Mouse (Mus musculus) heart, embryonic 14.5 days (tissue): ENCODE data around the gene Madcam1. TPM values are rescaled to one million over a fixed set of nuclear protein-coding genes. Genes with fewer than 3 reads are reported as not detected.

Source experiments
- ATAC-seq: fragments of 200-750 bp; cut with Nextera tagmentation; 2 replicates; pipeline ENCODE4 v1.8.0; 2017; ENCODE audit warnings: low read depth, moderate TSS enrichment; ENCODE audit not compliant: insufficient number of reproducible peaks, insufficient read depth, low FRiP score
- H3K27ac ChIP-seq, 2 experiments: fragments of 200-500 bp in 1 of 2; fragments of 300-500 bp in 1 of 2; sonication (generic) in 1 of 2; replicated peaks in 1 of 2; 2 replicates each; pipeline ENCODE4 v1.5.1; 2012 to 2014; ENCODE audit warnings: low read depth in 2 of 2, low read length in 2 of 2, control low read depth in 1 of 2, mild to moderate bottlenecking in 1 of 2, mixed read lengths in 1 of 2; ENCODE audit not compliant: control insufficient read depth in 1 of 2, insufficient read depth in 1 of 2
- H3K27me3 ChIP-seq: fragments of 300-500 bp; sonication (generic); 2 replicates; pipeline ENCODE4 v1.6.1; 2014; ENCODE audit warnings: mild to moderate bottlenecking, low read length, control low read depth; ENCODE audit not compliant: control insufficient read depth, insufficient read depth
- H3K36me3 ChIP-seq: fragments of 300-500 bp; sonication (generic); 2 replicates; pipeline ENCODE4 v1.6.1; 2014; ENCODE audit warnings: mild to moderate bottlenecking, control low read depth, low read length, mixed read lengths; ENCODE audit not compliant: control insufficient read depth, insufficient read depth
- H3K4me1 ChIP-seq, 2 experiments: fragments of 200-500 bp in 1 of 2; fragments of 300-500 bp in 1 of 2; sonication (generic) in 1 of 2; 2 replicates each; pipeline ENCODE4 v1.6.1; 2012 to 2014; ENCODE audit warnings: low read length in 2 of 2, control low read depth in 1 of 2, mixed read lengths in 1 of 2; ENCODE audit not compliant: control insufficient read depth in 2 of 2, insufficient read depth in 2 of 2
- H3K4me2 ChIP-seq: fragments of 300-500 bp; sonication (generic); 2 replicates; pipeline ENCODE4 v1.6.1; 2014; ENCODE audit warnings: mild to moderate bottlenecking, low read length
- H3K4me3 ChIP-seq, 2 experiments: fragments of 200-500 bp in 1 of 2; fragments of 300-500 bp in 1 of 2; sonication (generic) in 1 of 2; 2 replicates each; pipeline ENCODE4 v1.5.1; 2012 to 2014; ENCODE audit warnings: low read length in 2 of 2, mild to moderate bottlenecking in 2 of 2, control low read depth in 1 of 2, low read depth in 1 of 2, moderate library complexity in 1 of 2; ENCODE audit not compliant: control insufficient read depth in 1 of 2, insufficient read depth in 1 of 2
- H3K9ac ChIP-seq: fragments of 300-500 bp; sonication (generic); 2 replicates; pipeline ENCODE4 v1.6.1; 2014; ENCODE audit warnings: mild to moderate bottlenecking, low read length
- H3K9me3 ChIP-seq: fragments of 300-500 bp; sonication (generic); 2 replicates; pipeline ENCODE4 v1.6.1; 2016; ENCODE audit warnings: low read length, control low read depth; ENCODE audit not compliant: control insufficient read depth
- WGBS: fragments of 180-500 bp; shearing (Covaris S2); extraction: QIAGEN DNeasy Blood & Tissue Kit; methylation state at CpG from one replicate; pipeline ENCODE4 v1.1.7; 2014; 5-methylcytosine and 5-hydroxymethylcytosine counted together
- polyA plus RNA-seq: library from polyadenylated mRNA; unstranded; fragments of >200 nt; fragmentation: Nextera tagmentation; extraction: Ambion mirVana; gene quantifications from 2 replicates; pipeline ENCODE4 v1.2.1, GENCODE M21; 2014

Madcam1 gene
- polyA plus RNA-seq, 1 experiment from 2014 or later, result 1.00 TPM

- Histone ChIP-seq H3K27me3 (peaks cover 18% of the 10 kb centered on the region), H3K36me3 (no peaks in the 10 kb centered on the region), H3K9me3 (no peaks in the 10 kb centered on the region), H3K9ac (no peak overlapping the region), H3K4me1 (no peaks in the 10 kb centered on the region), H3K27ac (no peak overlapping the region), H3K4me3 (no peak overlapping the region), H3K4me2 (no peak overlapping the region)
- 76% methylated on average over 7 of the region's 7 CpGs for WGBS
- no peak for ATAC-seq
These were observed 11.6 kb upstream of the Madcam1 start for GRCm38 (mm10) chr10:79652789-79653188.

- no peaks in the 10 kb centered on the region for H3K9me3 ChIP-seq
- no peak overlapping the region for H3K4me2 ChIP-seq
- no peaks in the 10 kb centered on the region for H3K36me3 ChIP-seq
- no peak overlapping the region for H3K4me3 ChIP-seq
- ATAC-seq, result no peak
- H3K27me3 ChIP-seq, result peaks cover 18% of the 10 kb centered on the region
- WGBS, result 48% methylated on average over 1 of the region's 1 CpGs
- H3K4me1 ChIP-seq, result no peaks in the 10 kb centered on the region
- no peak overlapping the region for H3K9ac ChIP-seq
- H3K27ac ChIP-seq, result no peak overlapping the region
These were observed 9.4 kb upstream of the Madcam1 start for GRCm38 (mm10) chr10:79654946-79655395.

- no peak for ATAC-seq
- no peak overlapping the region for H3K9ac ChIP-seq
- H3K4me2 ChIP-seq, result no peak overlapping the region
- no peak overlapping the region for H3K27ac ChIP-seq
- H3K27me3 ChIP-seq, result peaks cover 15% of the 10 kb centered on the region
- no peaks in the 10 kb centered on the region for H3K36me3 ChIP-seq
- 22% methylated on average over 4 of the region's 4 CpGs for WGBS
- no peaks in the 10 kb centered on the region for H3K9me3 ChIP-seq
- H3K4me3 ChIP-seq, result no peak overlapping the region
- peaks cover 0 to 3% of the 10 kb centered on the region in 2 experiments; a peak in 1 of 4 replicates for H3K4me1 ChIP-seq
These were observed 5.5 kb upstream of the Madcam1 start for GRCm38 (mm10) chr10:79658829-79659228.

- H3K4me3 ChIP-seq, result no peak overlapping the region
- WGBS, result 78% methylated on average over 2 of the region's 2 CpGs
- H3K27me3 ChIP-seq, result peaks cover under 1% of the 10 kb centered on the region; the same call in 1 of the 2 replicates
- H3K9me3 ChIP-seq, result no peaks in the 10 kb centered on the region
- no peak overlapping the region for H3K9ac ChIP-seq
- H3K36me3 ChIP-seq, result no peaks in the 10 kb centered on the region
- peaks cover 0 to 3% of the 10 kb centered on the region in 2 experiments; a peak in 1 of 4 replicates for H3K4me1 ChIP-seq
- no peak for ATAC-seq
- no peak overlapping the region for H3K27ac ChIP-seq
- no peak overlapping the region for H3K4me2 ChIP-seq
These were observed 4.1 kb upstream of the Madcam1 start for GRCm38 (mm10) chr10:79660298-79660697.

- Histone ChIP-seq H3K4me2 (no peak overlapping the region), H3K4me3 (no peak overlapping the region), H3K9ac (no peak overlapping the region), H3K27me3 (no peaks in the 10 kb centered on the region), H3K4me1 (peaks cover 0 to 3% of the 10 kb centered on the region in 2 experiments; a peak in 1 of 4 replicates), H3K27ac (no peak overlapping the region), H3K9me3 (no peaks in the 10 kb centered on the region), H3K36me3 (no peaks in the 10 kb centered on the region)
- WGBS, result 35% methylated on average over 3 of the region's 3 CpGs
- ATAC-seq, result no peak; the same call in 1 of the 2 replicates
These were observed 2.5 kb upstream of the Madcam1 start for GRCm38 (mm10) chr10:79661861-79662260.

GRCm38 (mm10) chr10:79665051-79665450 lies 692 bp downstream of the Madcam1 start:
- Histone ChIP-seq H3K27ac (no peak overlapping the region), H3K27me3 (no peaks in the 10 kb centered on the region), H3K9me3 (no peaks in the 10 kb centered on the region), H3K36me3 (no peaks in the 10 kb centered on the region), H3K4me1 (peaks cover 2 to 3% of the 10 kb centered on the region in 2 experiments; a peak in 3 of 4 replicates), H3K4me2 (no peak overlapping the region), H3K4me3 (no peak overlapping the region), H3K9ac (no peak overlapping the region)
- WGBS, result 71% methylated on average over 8 of the region's 8 CpGs
- no peak for ATAC-seq

GRCm38 (mm10) chr10:79666493-79666892 lies 2.1 kb downstream of the Madcam1 start:
- 57% methylated on average over 9 of the region's 9 CpGs for WGBS
- H3K9me3 ChIP-seq, result no peaks in the 10 kb centered on the region
- H3K9ac ChIP-seq, result no peak overlapping the region
- ATAC-seq, result no peak
- no peak overlapping the region for H3K4me2 ChIP-seq
- no peaks in the 10 kb centered on the region for H3K36me3 ChIP-seq
- H3K27ac ChIP-seq, result no peak overlapping the region
- no peak overlapping the region for H3K4me3 ChIP-seq
- peaks cover 8 to 9% of the 10 kb centered on the region in 2 experiments for H3K4me1 ChIP-seq
- H3K27me3 ChIP-seq, result no peaks in the 10 kb centered on the region

GRCm38 (mm10) chr10:79668076-79668475 lies 3.7 kb downstream of the Madcam1 start:
- Histone ChIP-seq H3K4me3 (no peak overlapping the region), H3K9ac (no peak overlapping the region), H3K9me3 (no peaks in the 10 kb centered on the region), H3K36me3 (no peaks in the 10 kb centered on the region), H3K27me3 (no peaks in the 10 kb centered on the region), H3K4me2 (no peak overlapping the region), H3K27ac (no peak overlapping the region), H3K4me1 (peaks cover 5 to 9% of the 10 kb centered on the region in 2 experiments)
- no peak for ATAC-seq
- WGBS, result 82% methylated on average over 5 of the region's 5 CpGs
